Mouse (Mus musculus): ENCODE data around the gene Ppp1r16b.

Gene Ppp1r16b

GRCm38 (mm10) chr2:158690116-158690515 is 24.9 kb downstream of the Ppp1r16b start:
- in situ Hi-C loops (cut with MboI, MseI): no loop called here

GRCm38 (mm10) chr2:158692191-158692590 is 27.0 kb downstream of the Ppp1r16b start:
- in situ Hi-C loops (cut with MboI, MseI): no loop called here

DNA sequence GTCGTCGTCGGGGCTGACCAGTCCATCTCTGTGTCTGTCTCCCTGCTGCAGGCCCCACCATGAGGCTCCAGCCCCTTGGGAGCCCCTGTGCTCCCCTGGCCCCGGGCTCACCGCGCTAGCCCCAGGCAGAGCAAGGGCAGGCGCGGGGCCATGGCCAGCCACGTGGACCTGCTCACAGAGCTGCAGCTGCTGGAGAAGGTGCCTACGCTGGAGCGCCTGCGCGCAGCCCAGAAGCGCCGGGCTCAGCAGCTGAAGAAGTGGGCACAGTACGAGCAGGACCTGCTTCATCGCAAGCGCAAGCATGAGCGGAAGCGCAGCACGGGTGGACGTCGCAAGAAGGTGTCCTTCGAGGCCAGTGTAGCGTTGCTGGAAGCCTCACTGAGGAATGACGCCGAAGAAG is 30.6 kb downstream of the Ppp1r16b start:
- in situ Hi-C loops (cut with MboI, MseI): no loop called here

DNA sequence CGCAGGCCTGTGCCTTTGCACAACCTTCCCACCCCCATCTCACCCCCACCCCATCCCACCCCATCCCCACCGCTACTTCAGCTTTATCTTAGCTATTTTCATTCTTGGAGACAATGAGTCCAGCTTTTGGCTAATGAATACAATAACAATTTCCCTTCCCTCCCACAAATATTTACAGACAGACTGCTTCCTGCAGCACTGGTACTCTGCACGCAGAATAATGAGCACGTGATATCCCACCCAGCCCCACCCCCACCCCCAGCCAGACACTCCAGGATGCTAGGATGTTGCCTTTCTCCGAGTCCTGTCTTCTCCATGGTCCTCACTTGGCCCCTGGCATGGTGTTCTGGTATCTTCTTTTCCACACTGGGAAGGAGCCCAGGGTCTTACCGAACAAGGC is 31.3 kb downstream of the Ppp1r16b start:
- in situ Hi-C loops (cut with MboI, MseI): no loop called here

DNA sequence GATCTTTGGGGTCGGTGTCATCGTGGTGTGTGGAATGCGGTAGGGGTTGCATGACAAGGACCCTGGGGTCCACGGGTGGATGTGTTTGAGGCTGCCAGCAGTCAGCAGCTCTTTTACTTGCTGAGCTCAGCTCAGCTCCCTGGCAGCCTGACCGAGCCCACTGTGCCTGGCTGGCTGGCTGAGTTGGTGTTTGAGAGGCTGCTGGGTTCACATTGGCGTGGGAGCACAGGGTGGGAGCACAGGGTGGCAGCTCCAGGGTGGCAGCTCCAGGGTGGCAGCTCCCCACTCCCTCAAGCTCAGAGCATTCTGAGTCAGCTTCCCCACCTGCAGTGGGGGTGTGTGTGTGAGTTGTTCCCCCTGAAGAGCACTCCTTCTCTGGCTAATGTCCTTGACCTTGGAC is 34.7 kb downstream of the Ppp1r16b start:
- in situ Hi-C loops (cut with MboI, MseI): no loop called here

GRCm38 (mm10) chr2:158700535-158701256 is 35.5 kb downstream of the Ppp1r16b start:
- in situ Hi-C loops (cut with MboI, MseI): no loop called here

- in situ Hi-C loops (cut with MboI, MseI): no loop called here
These were observed 36.3 kb downstream of the Ppp1r16b start for GRCm38 (mm10) chr2:158701505-158701904.

DNA sequence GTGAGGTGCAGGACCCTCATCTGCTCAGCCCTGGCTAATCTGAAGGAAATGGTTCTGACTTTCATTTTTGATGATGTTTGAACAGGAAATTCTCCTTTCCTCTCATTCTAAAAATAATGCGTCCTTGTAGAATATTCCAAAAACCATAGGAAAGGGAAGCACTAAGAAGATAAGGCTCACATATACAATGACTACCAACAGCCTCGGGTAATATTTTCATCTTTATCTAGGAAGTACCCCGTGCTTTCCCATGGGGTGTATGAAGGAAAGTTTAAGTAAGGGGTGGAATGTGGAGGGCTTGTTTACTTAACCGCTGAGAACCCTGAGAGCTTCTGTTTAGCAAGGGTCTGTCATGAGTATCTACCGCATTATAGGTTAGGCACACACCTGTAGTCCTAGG is 37.0 kb downstream of the Ppp1r16b start:
- in situ Hi-C loops (cut with MboI, MseI): no loop called here

GRCm38 (mm10) chr2:158704720-158705119 is 39.5 kb downstream of the Ppp1r16b start:
- in situ Hi-C loops (cut with MboI, MseI): no loop called here

DNA sequence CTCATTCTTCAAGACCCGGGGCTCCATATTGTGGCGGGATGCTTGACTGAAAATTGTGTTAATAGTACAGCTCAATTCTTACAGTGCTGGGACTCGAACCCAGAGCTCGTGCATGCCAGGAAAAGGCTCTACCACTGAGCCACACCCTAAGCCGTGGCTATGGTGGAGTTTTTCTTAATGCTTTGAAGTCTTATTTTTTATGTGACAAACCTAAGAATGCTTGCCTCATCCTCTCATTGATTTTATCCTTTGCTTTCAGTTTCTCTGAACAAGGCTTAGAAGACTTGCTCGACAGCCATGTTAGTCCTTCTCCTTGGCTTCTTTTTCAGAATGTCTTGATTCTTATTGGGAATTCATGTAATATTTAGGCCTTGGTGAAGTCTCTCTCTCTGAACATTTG is 40.3 kb downstream of the Ppp1r16b start:
- in situ Hi-C loops (cut with MboI, MseI): no loop called here

- in situ Hi-C loops (cut with MboI, MseI): no loop called here
These were observed 41.7 kb downstream of the Ppp1r16b start for GRCm38 (mm10) chr2:158706704-158707408.

GRCm38 (mm10) chr2:158708121-158708520 is 42.9 kb downstream of the Ppp1r16b start:
- in situ Hi-C loops (cut with MboI, MseI): no loop called here

- in situ Hi-C loops (cut with MboI, MseI): no loop called here
These were observed 46.9 kb downstream of the Ppp1r16b start for GRCm38 (mm10) chr2:158711929-158712751.

GRCm38 (mm10) chr2:158714826-158715225 is 49.6 kb downstream of the Ppp1r16b start:
- in situ Hi-C loops (cut with MboI, MseI): no loop called here

DNA sequence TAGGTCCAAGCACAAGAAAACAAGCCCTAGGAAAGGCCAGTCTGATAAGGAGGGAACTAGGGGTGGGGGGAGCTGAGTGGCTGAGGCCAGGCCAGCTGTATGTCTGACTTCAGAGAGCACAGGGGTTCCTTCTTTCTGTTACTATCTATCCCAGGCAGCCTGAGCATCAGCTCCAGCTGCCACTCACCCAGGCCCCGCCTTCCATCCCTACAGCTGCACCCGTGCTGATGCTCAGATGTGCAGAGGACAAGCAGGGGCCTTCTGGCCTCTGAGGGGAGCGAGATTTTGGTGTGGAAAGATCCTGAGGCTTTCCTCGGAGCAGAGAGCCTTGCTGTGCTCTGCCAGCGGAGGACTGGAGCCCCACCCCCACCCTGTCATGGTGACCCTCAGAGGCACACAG is 50.9 kb downstream of the Ppp1r16b start:
- in situ Hi-C loops (cut with MboI, MseI): no loop called here

DNA sequence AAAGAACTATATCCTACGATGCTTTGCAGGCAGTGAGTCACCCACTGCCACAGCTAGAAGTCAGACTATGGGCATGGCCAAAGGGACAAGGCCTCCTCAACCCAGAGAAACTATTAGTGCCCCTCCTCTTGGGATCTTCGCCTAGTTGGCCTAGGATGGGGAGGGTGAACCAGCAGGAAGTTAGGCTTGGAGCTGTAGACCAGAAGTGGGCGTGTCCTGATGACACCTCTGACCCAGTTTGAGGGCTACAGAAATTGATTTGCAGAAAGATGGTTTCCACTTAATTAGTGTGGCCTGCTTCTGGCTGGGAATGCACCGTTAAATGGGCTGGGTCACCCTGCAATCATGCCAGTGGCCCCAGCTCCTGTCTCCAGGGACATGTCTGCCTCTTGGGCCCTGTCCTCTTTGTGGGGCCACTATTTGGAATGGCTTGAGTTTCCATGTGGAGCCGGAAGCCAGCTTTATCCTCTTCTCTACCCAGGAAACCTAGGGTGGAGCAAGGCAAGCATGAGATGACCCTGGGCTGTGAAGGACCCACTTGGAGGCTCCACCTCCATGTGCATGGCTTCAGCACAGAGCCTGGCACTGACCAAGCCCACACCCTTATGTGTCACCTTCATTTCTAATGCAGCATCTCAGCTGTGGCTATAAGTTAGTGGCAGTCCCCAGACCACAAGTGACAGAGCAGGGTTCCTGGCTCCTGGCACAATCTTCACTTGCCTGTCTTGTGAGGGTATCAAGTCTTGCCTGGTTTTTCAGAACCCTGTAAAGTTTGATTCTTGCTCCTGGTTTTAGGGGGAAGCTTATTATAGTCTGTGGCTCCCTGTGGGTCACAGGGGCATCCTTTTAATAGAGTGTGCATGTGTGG is 52.6 kb downstream of the Ppp1r16b start:
- in situ Hi-C loops (cut with MboI, MseI): no loop called here

DNA sequence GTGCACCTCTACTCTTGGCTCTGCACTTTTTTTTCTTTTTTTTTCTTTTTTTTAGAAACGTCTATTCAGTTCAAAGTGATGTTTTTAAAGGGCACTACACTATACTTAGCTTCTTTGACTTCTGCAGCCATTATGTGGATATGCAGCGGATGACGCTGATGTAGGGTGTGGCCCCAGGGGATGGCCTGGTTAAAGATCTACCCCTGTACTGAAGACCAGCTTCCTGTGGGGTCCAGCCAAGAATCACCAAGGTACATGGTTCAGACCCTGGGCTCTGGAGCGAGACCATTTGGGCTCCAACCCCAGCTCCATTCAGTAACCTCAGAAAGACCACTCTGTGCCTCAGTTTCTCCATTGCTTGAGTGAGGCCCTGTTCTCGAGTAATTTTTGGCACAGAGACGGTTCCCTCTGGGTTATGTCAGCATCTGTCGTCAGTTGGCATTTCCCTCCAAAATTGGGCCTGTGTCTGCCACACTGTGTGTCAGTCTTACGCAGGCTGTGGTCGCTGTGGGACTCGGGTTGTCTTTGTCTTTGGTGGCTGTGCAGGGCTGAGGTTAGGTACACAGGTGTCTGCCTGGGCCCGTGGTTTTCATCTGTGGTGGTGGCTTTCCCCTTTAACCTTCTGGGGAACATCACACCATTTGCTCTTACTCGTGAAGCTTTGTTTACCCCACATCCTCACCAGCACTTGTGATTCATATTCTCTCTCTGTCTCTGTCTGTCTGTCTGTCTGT is 53.8 kb downstream of the Ppp1r16b start:
- in situ Hi-C loops (cut with MboI, MseI): no loop called here

DNA sequence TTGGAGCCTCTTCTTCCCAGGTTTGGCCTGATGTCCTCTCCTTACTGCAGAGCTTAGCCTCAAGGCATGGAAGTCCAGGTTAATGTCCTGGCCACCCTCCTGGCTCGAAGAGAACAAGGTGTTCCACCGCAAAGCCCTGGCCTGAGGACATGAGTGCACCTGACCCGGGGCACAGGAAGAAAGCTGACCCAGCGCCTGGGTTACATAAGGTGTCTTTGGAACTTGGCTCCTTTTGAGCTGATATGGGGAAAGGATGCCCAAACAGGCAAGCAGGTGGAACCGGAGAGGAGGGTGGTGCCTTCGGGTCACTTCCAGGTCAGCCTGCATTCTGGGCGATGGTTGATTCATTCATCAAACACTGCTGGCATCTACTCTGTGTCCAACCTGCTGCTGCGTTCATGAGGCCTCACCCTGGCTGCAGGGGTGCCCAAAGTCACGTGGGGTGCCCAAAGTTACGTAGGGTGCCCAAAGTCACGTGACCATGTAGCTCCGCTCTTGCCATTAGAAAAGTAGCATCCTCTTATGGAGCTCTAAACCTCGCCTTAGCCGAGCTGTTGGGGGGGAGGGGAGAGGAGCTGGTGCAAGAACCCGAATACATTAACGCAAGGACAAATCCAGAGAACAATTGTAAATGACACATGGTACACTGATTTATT is 55.6 kb downstream of the Ppp1r16b start:
- in situ Hi-C loops (cut with MboI, MseI): no loop called here

- in situ Hi-C loops (cut with MboI, MseI): no loop called here
These were observed 56.3 kb downstream of the Ppp1r16b start for GRCm38 (mm10) chr2:158721481-158721880.

DNA sequence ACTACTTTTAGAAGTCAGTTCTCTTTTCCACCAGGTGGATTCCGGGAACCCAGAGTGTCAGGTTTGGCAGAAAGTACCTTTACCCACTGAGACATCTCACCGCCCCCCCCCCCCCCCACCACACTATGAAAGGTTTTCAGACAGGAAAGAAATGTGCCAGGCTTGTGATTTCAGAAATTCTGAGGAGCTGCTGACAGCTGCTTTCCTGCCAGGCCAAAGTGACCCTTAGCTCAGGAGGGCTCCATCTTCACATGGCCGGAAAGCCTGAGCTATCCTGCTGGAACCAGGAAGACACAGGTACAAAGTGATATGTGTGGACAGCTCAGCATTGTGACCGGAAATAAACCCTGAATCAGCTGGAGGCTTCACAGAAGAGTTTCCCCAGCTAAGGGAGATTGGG is 56.9 kb downstream of the Ppp1r16b start:
- in situ Hi-C loops (cut with MboI, MseI): no loop called here
